Mouse (Mus musculus): Measurements from ENCODE around the gene Wdsub1. TPM values are rescaled to one million over a fixed set of nuclear protein-coding genes. Genes with fewer than 3 reads are reported as not detected.

Gene Wdsub1
- polyA plus RNA-seq, 1 experiment from 2014 or later: 12.9 TPM

DNA sequence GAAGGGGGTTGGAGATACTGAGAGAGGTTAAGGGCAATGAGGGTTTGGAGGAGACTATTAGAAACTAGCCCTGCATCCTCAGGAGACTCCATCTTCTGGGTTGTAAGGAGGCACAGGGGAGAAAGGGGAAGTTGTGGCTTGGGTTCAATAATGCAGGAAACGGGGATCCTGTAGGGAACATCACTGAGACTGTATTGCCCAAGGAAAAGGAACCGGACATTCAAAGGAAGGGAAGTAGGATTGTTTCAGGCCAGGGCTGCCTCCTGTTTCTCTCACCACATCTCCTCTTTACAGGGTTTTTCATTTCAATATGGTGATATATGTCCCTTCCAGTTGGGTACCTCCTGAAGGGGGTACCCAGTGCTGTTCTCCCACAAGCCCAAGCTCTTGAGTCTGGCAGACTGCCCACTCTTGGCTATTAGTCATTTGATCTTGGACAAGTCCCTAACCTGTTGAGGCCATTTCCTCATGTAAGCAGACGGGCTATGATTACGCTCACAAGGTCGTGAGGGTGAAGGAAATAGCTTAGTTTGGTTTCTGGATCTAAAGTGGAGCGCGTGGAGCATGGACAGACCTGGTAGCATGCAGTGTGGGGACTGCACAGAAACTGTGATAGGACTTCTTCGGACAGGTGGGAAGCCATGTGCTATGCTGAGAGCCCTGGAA, 79.5 kb downstream of the Wdsub1 start:
- H3K4me2 ChIP-seq: no peak overlapping the region
- H3K9me3 ChIP-seq (replicated peaks): no peaks in the 10 kb centered on the region
- 58% methylated on average over 8 of the region's 8 CpGs for WGBS (ENCODE audit: insufficient replicate concordance)
- ATAC-seq: no peak
- H3K27ac ChIP-seq: no peak overlapping the region
- H3K27me3 ChIP-seq (replicated peaks): no peaks in the 10 kb centered on the region
- peaks cover 13% of the 10 kb centered on the region; the same call in 1 of the 2 replicates for H3K36me3 ChIP-seq
- H3K9ac ChIP-seq: no peak overlapping the region
- H3K4me3 ChIP-seq: no peak overlapping the region
- peaks cover 8% of the 10 kb centered on the region; the same call in 1 of the 2 replicates for H3K4me1 ChIP-seq
